Mouse (Mus musculus) liver, embryonic 14.5 days (tissue): ENCODE measurements around the gene Grin2b.

Source experiments
- CTCF ChIP-seq: IDR thresholded peaks from 2 replicates; pipeline ENCODE4 v1.5.1; 2016; ENCODE audit warnings: antibody characterized with exemption, low read depth, control low read depth
- EP300 ChIP-seq: IDR thresholded peaks from 2 replicates; pipeline ENCODE4 v1.6.1; 2016; ENCODE audit warnings: antibody characterized with exemption, low read depth

DNA sequence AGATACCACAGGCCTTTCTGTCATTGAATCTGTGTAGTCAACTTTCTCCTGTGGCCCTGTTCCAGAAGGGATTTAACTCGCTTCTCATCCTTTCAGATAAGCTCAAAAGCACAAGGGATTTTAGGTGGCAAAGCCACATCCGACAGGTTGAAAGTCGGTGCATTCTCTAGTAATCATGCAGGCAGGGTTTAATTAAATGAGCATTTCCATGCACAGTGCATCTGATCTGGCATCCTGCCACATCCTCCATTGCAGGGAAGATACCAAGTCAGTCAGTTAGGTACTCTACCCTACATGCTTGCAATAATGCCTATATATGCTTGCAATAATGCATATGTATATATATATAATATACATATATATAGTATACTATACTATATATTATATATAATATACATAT lies 64.8 kb downstream of the Grin2b start:
- no peak for TF ChIP-seq EP300
- no peak for TF ChIP-seq CTCF
